Mouse (Mus musculus): ENCODE results near the gene Tacc2. TPM values are rescaled to one million over a fixed set of nuclear protein-coding genes. Genes with fewer than 3 reads are reported as not detected.

Tacc2 gene
- polyA plus RNA-seq, 1 experiment from 2014 or later, result 27.5 TPM

DNA sequence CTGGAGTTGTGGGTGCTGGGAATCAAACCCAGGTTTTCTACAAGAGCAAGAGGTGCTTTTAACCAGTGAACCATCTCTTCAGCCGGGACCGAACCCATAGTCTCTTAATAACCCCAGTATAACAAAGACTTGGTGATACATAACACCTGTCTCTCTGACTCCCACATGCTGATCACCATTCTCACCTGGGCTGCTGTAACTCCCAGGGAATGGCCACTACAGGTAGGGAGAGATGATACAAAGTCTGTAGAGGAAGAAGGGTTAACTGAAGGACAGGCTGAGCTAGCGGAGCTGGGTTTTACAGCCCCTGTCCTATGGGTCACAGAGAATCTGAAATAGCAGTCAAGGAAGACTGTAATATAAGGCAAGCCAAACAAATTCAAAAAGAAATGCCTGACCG, 34.1 kb upstream of the Tacc2 start:
- H3K36me3 ChIP-seq (ENCODE audit: insufficient read depth, low read length), result peaks cover 35% of the 10 kb centered on the region; the same call in 1 of the 2 replicates
- DNase-seq (ENCODE audit: low spot score), result no peak
- no peak overlapping the region for H3K27ac ChIP-seq

DNA sequence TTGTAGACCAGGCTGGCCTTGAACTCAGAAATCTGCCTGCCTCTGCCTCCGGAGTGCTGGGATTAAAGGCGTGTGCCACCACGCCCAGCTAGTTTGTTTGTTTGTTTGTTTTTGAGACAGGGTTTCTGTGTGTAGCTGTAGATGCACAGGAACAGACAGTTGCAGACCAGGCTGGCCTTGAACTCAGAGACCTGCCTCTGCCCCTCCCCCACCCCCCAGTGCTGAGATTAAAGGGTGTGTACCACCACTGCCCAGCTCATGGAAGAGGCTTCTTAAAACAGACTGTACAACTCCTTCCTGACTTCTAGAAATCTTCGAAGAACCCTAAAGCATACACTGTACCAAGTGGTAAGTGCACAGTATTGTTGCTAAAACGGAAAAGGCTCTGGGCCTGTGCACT, 31.8 kb upstream of the Tacc2 start:
- Histone ChIP-seq H3K27me3 (ENCODE audit: insufficient read depth, low read length) (no peaks in the 10 kb centered on the region), H3K9me3 (replicated peaks; ENCODE audit: low read length) (no peaks in the 10 kb centered on the region), H3K4me3 (replicated peaks; ENCODE audit: low read depth, low read length) (peak overlapping the region; percentile 96; the same call in 1 of the 2 replicates), H3K4me1 (replicated peaks; ENCODE audit: insufficient read depth, low read length) (no peaks in the 10 kb centered on the region), H3K27ac (0 out of 2 replicates have a peak overlapping the region, but pooled peaks have one; percentile 100), H3K9ac (ENCODE audit: low read depth, low read length) (no peak overlapping the region), H3K36me3 (ENCODE audit: insufficient read depth, low read length) (peaks cover 16% of the 10 kb centered on the region; the same call in 1 of the 2 replicates), H3K4me2 (ENCODE audit: low read length) (peak overlapping the region; percentile 82)
- DNase-seq (ENCODE audit: low spot score), result no peak
- 91% methylated on average over 5 of the region's 5 CpGs for WGBS
- ATAC-seq (replicated peaks; ENCODE audit: low FRiP score, low read depth), result no peak
- TF ChIP-seq CTCF (IDR thresholded peaks at IDR 0.05; ENCODE audit: low read depth), result no peak

More for the DNA sequence above, 34.1 kb upstream of the Tacc2 start:
- no peak overlapping the region for H3K4me3 ChIP-seq (replicated peaks; ENCODE audit: low read depth, low read length)
- no peak for TF ChIP-seq CTCF (IDR thresholded peaks at IDR 0.05; ENCODE audit: low read depth)
- 91% methylated on average over 4 of the region's 4 CpGs for WGBS
- H3K9ac ChIP-seq (ENCODE audit: low read depth, low read length), result no peak overlapping the region
- no peak for ATAC-seq (replicated peaks; ENCODE audit: low FRiP score, low read depth)
- no peaks in the 10 kb centered on the region for H3K27me3 ChIP-seq (ENCODE audit: insufficient read depth, low read length)
- H3K4me1 ChIP-seq (replicated peaks; ENCODE audit: insufficient read depth, low read length), result no peaks in the 10 kb centered on the region
- no peak overlapping the region for H3K4me2 ChIP-seq (ENCODE audit: low read length)
- H3K9me3 ChIP-seq (replicated peaks; ENCODE audit: low read length), result no peaks in the 10 kb centered on the region

DNA sequence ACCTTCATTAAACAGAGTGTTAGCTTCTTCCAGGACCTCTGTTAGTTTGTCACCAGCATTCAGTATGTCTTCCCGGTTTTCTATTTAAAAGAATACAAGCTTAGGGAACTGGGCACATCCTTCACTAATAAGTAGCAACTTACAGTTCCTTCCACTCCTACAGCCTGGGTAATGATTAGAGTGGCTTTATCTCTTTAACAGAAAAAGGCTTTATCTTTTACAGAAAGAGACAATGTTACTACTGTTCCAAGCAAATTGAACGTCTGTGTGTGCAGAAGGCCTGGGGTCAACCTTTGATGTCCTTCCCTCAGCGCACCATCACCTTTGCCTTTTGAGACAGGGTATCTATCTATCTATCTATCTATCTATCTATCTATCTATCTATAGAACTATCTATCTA, 31.3 kb upstream of the Tacc2 start:
- no peaks in the 10 kb centered on the region for H3K27me3 ChIP-seq (ENCODE audit: insufficient read depth, low read length)
- peaks cover 16% of the 10 kb centered on the region; the same call in 1 of the 2 replicates for H3K36me3 ChIP-seq (ENCODE audit: insufficient read depth, low read length)
- WGBS, result 29% methylated on average over 3 of the region's 3 CpGs
- H3K9me3 ChIP-seq (replicated peaks; ENCODE audit: low read length), result no peaks in the 10 kb centered on the region
- ATAC-seq (replicated peaks; ENCODE audit: low FRiP score, low read depth) (no peak), DNase-seq (ENCODE audit: low spot score) (no peak)
- H3K27ac ChIP-seq, result peak overlapping the region; percentile 100
- no peak for TF ChIP-seq CTCF (IDR thresholded peaks at IDR 0.05; ENCODE audit: low read depth)
- H3K4me3 ChIP-seq (replicated peaks; ENCODE audit: low read depth, low read length), result peak overlapping the region; percentile 96
- H3K4me2 ChIP-seq (ENCODE audit: low read length), result peak overlapping the region; percentile 82
- H3K4me1 ChIP-seq (replicated peaks; ENCODE audit: insufficient read depth, low read length), result no peaks in the 10 kb centered on the region
- H3K9ac ChIP-seq (ENCODE audit: low read depth, low read length), result peak overlapping the region; percentile 97; the same call in 1 of the 2 replicates

DNA sequence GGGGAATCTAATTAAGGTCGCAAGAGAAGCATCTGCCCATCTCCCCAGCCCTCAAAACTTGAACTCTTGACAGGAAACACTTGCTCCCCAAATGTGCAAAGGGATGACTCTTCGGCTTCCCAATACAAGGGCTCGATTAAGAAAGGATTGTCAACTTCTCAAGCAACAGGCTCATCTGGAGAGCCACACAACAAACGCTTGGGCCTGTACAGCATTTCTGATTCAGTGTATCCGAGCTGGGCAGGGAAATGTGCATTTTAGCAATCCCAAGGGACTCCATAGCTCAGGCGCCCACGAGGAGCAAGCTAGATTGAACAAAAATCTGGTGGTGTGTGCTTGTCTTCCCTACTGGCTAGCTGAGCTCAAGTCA, 30.8 kb upstream of the Tacc2 start:
- H3K27ac ChIP-seq, result peak overlapping the region; percentile 100
- peak overlapping the region; percentile 96 for H3K4me3 ChIP-seq (replicated peaks; ENCODE audit: low read depth, low read length)
- H3K9ac ChIP-seq (ENCODE audit: low read depth, low read length), result peak overlapping the region; percentile 97
- no peaks in the 10 kb centered on the region for H3K9me3 ChIP-seq (replicated peaks; ENCODE audit: low read length)
- DNase-seq (ENCODE audit: low spot score), result no peak
- H3K27me3 ChIP-seq (ENCODE audit: insufficient read depth, low read length), result no peaks in the 10 kb centered on the region
- no peaks in the 10 kb centered on the region for H3K4me1 ChIP-seq (replicated peaks; ENCODE audit: insufficient read depth, low read length)
- H3K4me2 ChIP-seq (ENCODE audit: low read length), result peak overlapping the region; percentile 82
- no peak for TF ChIP-seq CTCF (IDR thresholded peaks at IDR 0.05; ENCODE audit: low read depth)
- ATAC-seq (replicated peaks; ENCODE audit: low FRiP score, low read depth), result no peak
- WGBS, result under 1% methylated on average over 7 of the region's 7 CpGs
- peaks cover 14% of the 10 kb centered on the region; the same call in 1 of the 2 replicates for H3K36me3 ChIP-seq (ENCODE audit: insufficient read depth, low read length)

DNA sequence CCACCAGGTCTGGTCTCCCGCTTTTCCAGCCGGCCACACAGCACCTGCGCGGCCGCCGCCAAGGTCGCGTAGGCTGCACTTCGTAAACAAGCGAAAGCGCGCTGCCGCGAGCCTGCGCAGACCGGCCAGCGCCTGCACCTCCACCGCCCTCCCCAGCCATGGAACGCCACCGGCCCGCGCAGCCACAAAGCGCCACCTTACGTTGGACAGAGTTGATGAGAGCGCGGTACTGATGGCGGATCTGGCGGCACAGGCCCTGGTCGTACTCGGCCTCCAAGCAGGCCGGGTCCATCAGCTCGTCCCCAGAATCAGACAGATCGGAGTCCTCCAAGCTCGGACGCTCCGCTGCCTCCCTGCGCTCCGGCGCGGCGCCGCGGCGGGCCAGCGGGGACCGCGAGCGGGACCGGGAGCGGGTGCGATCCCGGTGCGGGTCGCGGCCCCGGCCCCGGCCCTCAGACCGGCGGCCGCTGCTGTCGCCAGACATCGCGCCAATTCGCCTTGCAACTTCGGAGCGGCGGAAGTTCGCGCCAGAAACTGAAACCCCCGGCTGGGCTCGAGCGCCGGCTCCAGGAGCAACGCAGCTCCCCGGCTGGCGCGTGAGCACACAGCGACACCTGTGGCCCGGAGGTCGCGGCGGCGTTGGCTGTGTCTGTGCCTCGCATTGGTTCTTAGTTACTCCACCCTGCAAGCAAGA, 30.3 kb upstream of the Tacc2 start:
- ATAC-seq (replicated peaks; ENCODE audit: low FRiP score, low read depth) (peak; percentile 93), DNase-seq (ENCODE audit: low spot score) (peak; percentile 94)
- Histone ChIP-seq H3K36me3 (ENCODE audit: insufficient read depth, low read length) (peaks cover 9% of the 10 kb centered on the region; the same call in 1 of the 2 replicates), H3K4me2 (ENCODE audit: low read length) (peak overlapping the region; percentile 82), H3K9me3 (replicated peaks; ENCODE audit: low read length) (no peaks in the 10 kb centered on the region), H3K27me3 (ENCODE audit: insufficient read depth, low read length) (no peaks in the 10 kb centered on the region), H3K27ac (peak overlapping the region; percentile 100), H3K9ac (ENCODE audit: low read depth, low read length) (peak overlapping the region; percentile 97), H3K4me3 (replicated peaks; ENCODE audit: low read depth, low read length) (peak overlapping the region; percentile 96), H3K4me1 (replicated peaks; ENCODE audit: insufficient read depth, low read length) (no peaks in the 10 kb centered on the region)
- WGBS, result under 1% methylated on average over 84 of the region's 84 CpGs
- peak; percentile 88 for TF ChIP-seq CTCF (IDR thresholded peaks at IDR 0.05; ENCODE audit: low read depth)

DNA sequence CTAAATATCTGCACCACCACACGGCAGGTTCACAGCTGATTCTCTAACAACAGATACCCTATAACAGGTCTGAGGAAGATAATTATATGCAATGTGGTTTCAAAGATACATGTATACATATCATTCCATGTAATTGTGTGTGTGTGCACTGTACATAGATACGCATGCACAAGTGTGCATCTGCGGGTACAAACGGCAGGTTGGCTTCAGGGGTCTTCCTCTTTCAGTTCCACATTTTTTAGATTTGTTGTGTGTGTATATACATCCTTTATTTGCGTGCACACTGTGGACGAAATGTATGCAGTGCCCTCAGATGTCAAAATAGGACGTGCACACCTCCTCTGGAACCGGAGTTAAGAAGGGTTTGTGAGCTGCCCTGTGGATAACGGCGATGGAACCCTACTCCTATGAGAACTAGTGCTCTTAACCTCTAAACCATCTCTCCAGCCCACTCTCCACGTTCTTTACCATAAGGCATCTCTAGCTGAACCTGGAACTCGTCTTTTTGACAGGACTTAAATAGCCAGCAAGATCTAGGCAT, 29.5 kb upstream of the Tacc2 start:
- WGBS, result 82% methylated on average over 12 of the region's 12 CpGs
- Histone ChIP-seq H3K9me3 (replicated peaks; ENCODE audit: low read length) (no peaks in the 10 kb centered on the region), H3K4me3 (replicated peaks; ENCODE audit: low read depth, low read length) (0 out of 2 replicates have a peak overlapping the region, but pooled peaks have one; percentile 96), H3K27ac (peak overlapping the region; percentile 100; the same call in 1 of the 2 replicates), H3K9ac (ENCODE audit: low read depth, low read length) (no peak overlapping the region; the same call in 1 of the 2 replicates), H3K4me2 (ENCODE audit: low read length) (peak overlapping the region; percentile 18; the same call in 1 of the 2 replicates), H3K4me1 (replicated peaks; ENCODE audit: insufficient read depth, low read length) (0 out of 2 replicates have a peak, but pooled peaks cover 3% of the 10 kb centered on the region), H3K36me3 (ENCODE audit: insufficient read depth, low read length) (peaks cover 5% of the 10 kb centered on the region; the same call in 1 of the 2 replicates), H3K27me3 (ENCODE audit: insufficient read depth, low read length) (no peaks in the 10 kb centered on the region)
- DNase-seq (ENCODE audit: low spot score) (no peak), ATAC-seq (replicated peaks; ENCODE audit: low FRiP score, low read depth) (peak; percentile 9; the same call in 1 of the 2 replicates)
- no peak for TF ChIP-seq CTCF (IDR thresholded peaks at IDR 0.05; ENCODE audit: low read depth)

Measured in kidney, postnatal 0 days (tissue).